Comparison of ENCODE assay signal across 9 mouse cellular contexts in the genomic region with DNA sequence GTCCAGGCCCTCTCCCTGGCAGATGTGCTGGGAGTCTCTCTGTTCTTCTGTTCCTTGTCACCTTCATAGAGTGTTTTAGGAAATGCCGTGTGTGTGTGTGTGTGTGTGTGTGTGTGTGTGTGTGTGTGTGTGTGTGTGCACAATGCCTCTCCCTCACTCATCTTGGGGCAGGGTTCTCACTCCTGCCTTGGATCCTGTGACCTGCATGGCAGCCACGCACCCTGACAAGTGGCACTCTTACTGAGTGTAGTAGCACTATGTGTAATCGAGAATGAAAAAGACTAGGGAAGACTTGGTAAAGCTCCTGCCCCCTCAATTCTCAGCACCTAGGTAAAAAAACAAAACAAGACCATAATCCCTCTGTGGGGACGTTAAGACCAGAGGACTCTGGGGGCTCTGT. TPM values are rescaled to one million over a fixed set of nuclear protein-coding genes. Genes with fewer than 3 reads are reported as not detected.
DNase-seq lines count a peak whose midpoint lies in the region; ATAC-seq and TF ChIP-seq lines count a peak whose summit lies in the region.
"Had no signal": no experiment of that assay in that cellular context is flagged by ENCODE, and none has a peak within 500 bp of the region (broad histone marks: within the 10 kb centered on the region; RNA-seq: fewer than 3 reads in every experiment).

No protein-coding gene starts in this region.

- no peak overlapping the region for H3K4me2 ChIP-seq in lung, postnatal 0 days (replicated peaks; ENCODE audit: low read depth, low read length)
- no peak overlapping the region for H3K4me2 ChIP-seq in liver, embryonic 15.5 days

- peaks cover 13% of the 10 kb centered on the region for H3K4me1 ChIP-seq in lung, postnatal 0 days (ENCODE audit: insufficient read depth, low read depth, low read length)
- peaks cover 91% of the 10 kb centered on the region for H3K4me1 ChIP-seq in liver, embryonic 15.5 days (replicated peaks)

- peak; percentile 53 for ATAC-seq in lung, postnatal 0 days
- ATAC-seq in liver, embryonic 15.5 days (ENCODE audit: insufficient read depth), result no peak
- ATAC-seq in megakaryocyte, adult 5-6 weeks (ENCODE audit: poor library complexity, severe bottlenecking), result no peak

- intact Hi-C loops in gastrocnemius, adult 2 months (cut with DNase I), result no loop called here
- intact Hi-C loops in gastrocnemius, postnatal 14 days (cut with DNase I; ENCODE audit: low total_unique reads), result no loop called here

- 0 out of 2 replicates have a peak, but pooled peaks cover 5% of the 10 kb centered on the region for H3K36me3 ChIP-seq in lung, postnatal 0 days (ENCODE audit: insufficient read depth, low read length)
- peaks cover 13% of the 10 kb centered on the region for H3K36me3 ChIP-seq in liver, embryonic 15.5 days (replicated peaks)

- H3K4me3 ChIP-seq in gastrocnemius, adult 2 months, result no peak overlapping the region
- H3K4me3 ChIP-seq in lung, postnatal 0 days (ENCODE audit: low read depth, low read length), result no peak overlapping the region
- H3K4me3 ChIP-seq in liver, embryonic 15.5 days (replicated peaks), result no peak overlapping the region

- no peak for TF ChIP-seq EP300 in lung, postnatal 0 days (IDR thresholded peaks at IDR 0.05)

- WGBS in lung, postnatal 0 days, result 23% methylated on average over 4 of the region's 4 CpGs
- 54% methylated on average over 4 of the region's 4 CpGs for WGBS in liver, embryonic 15.5 days (ENCODE audit: insufficient replicate concordance)

- H3K9ac ChIP-seq in lung, postnatal 0 days (replicated peaks; ENCODE audit: low read depth), result no peak overlapping the region
- no peak overlapping the region for H3K9ac ChIP-seq in liver, embryonic 15.5 days

- H3K27me3 ChIP-seq in lung, postnatal 0 days (replicated peaks; ENCODE audit: insufficient read depth, low read length), result no peaks in the 10 kb centered on the region
- no peaks in the 10 kb centered on the region for H3K27me3 ChIP-seq in liver, embryonic 15.5 days

- H3K9me3 ChIP-seq in lung, postnatal 0 days (ENCODE audit: low read length), result no peaks in the 10 kb centered on the region
- no peaks in the 10 kb centered on the region for H3K9me3 ChIP-seq in liver, embryonic 15.5 days (replicated peaks)

- H3K27ac ChIP-seq in gastrocnemius, adult 2 months, result peak overlapping the region; percentile 80
- peak overlapping the region; percentile 72; the same call in 1 of the 2 replicates for H3K27ac ChIP-seq in lung, postnatal 0 days (ENCODE audit: low read length)
- 0 out of 2 replicates have a peak overlapping the region, but pooled peaks have one; percentile 55 for H3K27ac ChIP-seq in liver, embryonic 15.5 days (replicated peaks)

- TF ChIP-seq CTCF in gastrocnemius, adult 2 months (IDR thresholded peaks at IDR 0.05), result no peak
- TF ChIP-seq CTCF in lung, postnatal 0 days (IDR thresholded peaks at IDR 0.05), result no peak

- DNase-seq in gastrocnemius, adult 2 months, result no peak
- no peak for DNase-seq in gastrocnemius, adult 8-10 months (ENCODE audit: low spot score in 2 of 2)
- no peak for DNase-seq in lung, postnatal 0 days (ENCODE audit: low spot score)
- no peak for DNase-seq in lung, postnatal 14 days
- DNase-seq in urinary bladder, postnatal 14 days (ENCODE audit: low spot score), result no peak
- no peak for DNase-seq in gastrocnemius, postnatal 14 days

RNA-seq across cellular contexts. Expression of gene Lasp1, which starts 20.3 kb away (rescaled TPM):
- total RNA-seq in gastrocnemius, adult 2 months (2021), result 10 to 100 TPM; 10.0 to 16.8 TPM
- 10 to 100 TPM in 2 of 4 experiments, 1 to 10 TPM in 2; 5.9 to 11.2 (median 9.0) TPM for total RNA-seq in gastrocnemius, adult 8-10 months (2022)
- polyA plus RNA-seq in lung, postnatal 0 days (2015; fragmentation: Nextera tagmentation; extraction: Ambion mirVana), result 96.4 and 107 TPM in 2 replicates
- polyA plus RNA-seq in liver, embryonic 15.5 days (2015; fragmentation: Nextera tagmentation; extraction: Ambion mirVana), result 31.4 and 36.7 TPM in 2 replicates
- 121 and 128 TPM in 2 replicates for total RNA-seq in megakaryocyte, adult 5-6 weeks (2015)
- total RNA-seq in megakaryocyte, adult 5-6 weeks (2017), result 315 and 351 TPM in 2 replicates
- 10 to 100 TPM; 29.9 to 39.5 TPM for total RNA-seq in gastrocnemius, postnatal 14 days (2021)

RNA-seq across cellular contexts. Expression of gene B230217C12Rik, which starts 21.5 kb away (rescaled TPM):
- total RNA-seq in gastrocnemius, adult 2 months (2021), result under 1 TPM; 0.23 to 0.50 TPM
- under 1 TPM; 0.19 to 0.51 (median 0.32) TPM for total RNA-seq in gastrocnemius, adult 8-10 months (2022)
- polyA plus RNA-seq in lung, postnatal 0 days (2015; fragmentation: Nextera tagmentation; extraction: Ambion mirVana), result 1.3 and 1.5 TPM in 2 replicates
- polyA plus RNA-seq in liver, embryonic 15.5 days (2015; fragmentation: Nextera tagmentation; extraction: Ambion mirVana), result 0.30 and 0.39 TPM in 2 replicates
- total RNA-seq in megakaryocyte, adult 5-6 weeks (2015), result 2.3 and 2.5 TPM in 2 replicates
- total RNA-seq in megakaryocyte, adult 5-6 weeks (2017), result 0.33 and 0.45 TPM in 2 replicates
- 1 to 10 TPM in 1 of 2 experiments, under 1 TPM in 1; 0.84 to 1.5 TPM for total RNA-seq in gastrocnemius, postnatal 14 days (2021)

RNA-seq across cellular contexts. Expression of gene Rpl23, which starts 36.9 kb away (rescaled TPM):
- 100 to 1,000 TPM; 385 to 521 TPM for total RNA-seq in gastrocnemius, adult 2 months (2021)
- 100 to 1,000 TPM; 371 to 534 (median 431) TPM for total RNA-seq in gastrocnemius, adult 8-10 months (2022)
- polyA plus RNA-seq in lung, postnatal 0 days (2015; fragmentation: Nextera tagmentation; extraction: Ambion mirVana), result 464 and 478 TPM in 2 replicates
- 185 and 242 TPM in 2 replicates for polyA plus RNA-seq in liver, embryonic 15.5 days (2015; fragmentation: Nextera tagmentation; extraction: Ambion mirVana)
- 1,123 and 1,179 TPM in 2 replicates for total RNA-seq in megakaryocyte, adult 5-6 weeks (2015)
- 895 and 904 TPM in 2 replicates for total RNA-seq in megakaryocyte, adult 5-6 weeks (2017)
- total RNA-seq in gastrocnemius, postnatal 14 days (2021), result 100 to 1,000 TPM; 607 to 676 TPM

RNA-seq across cellular contexts. Expression of gene 1700001P01Rik, which starts 43.4 kb away (rescaled TPM):
- total RNA-seq in gastrocnemius, adult 2 months (2021), result under 1 TPM; 0.39 to 0.56 TPM
- not detected for total RNA-seq in gastrocnemius, adult 8-10 months (2022)
- not detected in 2 replicates for polyA plus RNA-seq in lung, postnatal 0 days (2015; fragmentation: Nextera tagmentation; extraction: Ambion mirVana)
- not detected in 2 replicates for polyA plus RNA-seq in liver, embryonic 15.5 days (2015; fragmentation: Nextera tagmentation; extraction: Ambion mirVana)
- total RNA-seq in megakaryocyte, adult 5-6 weeks (2015), result not detected in 2 replicates
- total RNA-seq in megakaryocyte, adult 5-6 weeks (2017), result not detected in 2 replicates
- not detected for total RNA-seq in gastrocnemius, postnatal 14 days (2021)
- total RNA-seq: gastrocnemius, postnatal 10 days had no signal

RNA-seq across cellular contexts. Expression of gene Cwc25, which starts 52.7 kb away (rescaled TPM):
- total RNA-seq in gastrocnemius, adult 2 months (2021), result 1 to 10 TPM; 6.2 to 6.5 TPM
- total RNA-seq in gastrocnemius, adult 8-10 months (2022), result 1 to 10 TPM; 3.2 to 5.9 (median 4.7) TPM
- polyA plus RNA-seq in lung, postnatal 0 days (2015; fragmentation: Nextera tagmentation; extraction: Ambion mirVana), result 12.7 and 13.2 TPM in 2 replicates
- 5.4 and 5.8 TPM in 2 replicates for polyA plus RNA-seq in liver, embryonic 15.5 days (2015; fragmentation: Nextera tagmentation; extraction: Ambion mirVana)
- total RNA-seq in megakaryocyte, adult 5-6 weeks (2015), result 11.1 and 11.8 TPM in 2 replicates
- 21.0 and 22.4 TPM in 2 replicates for total RNA-seq in megakaryocyte, adult 5-6 weeks (2017)
- total RNA-seq in gastrocnemius, postnatal 14 days (2021), result 1 to 10 TPM; 6.0 to 6.7 TPM
